Mouse (Mus musculus) kidney, embryonic 14.5 days (tissue): ENCODE data around the gene Mylip. TPM values are rescaled to one million over a fixed set of nuclear protein-coding genes. Genes with fewer than 3 reads are reported as not detected.

Source experiments
- ATAC-seq: fragments of 200-750 bp; cut with Nextera tagmentation; 2 replicates; pipeline ENCODE4 v1.8.0; 2017; ENCODE audit warnings: moderate number of reproducible peaks, mild to moderate bottlenecking, moderate TSS enrichment, moderate library complexity; ENCODE audit not compliant: low FRiP score, low TSS enrichment
- H3K27ac ChIP-seq: fragments of 300-500 bp; sonication (generic); 2 replicates; pipeline ENCODE4 v1.5.1; 2014; ENCODE audit warnings: low read depth, mild to moderate bottlenecking, low read length, moderate library complexity, mixed read lengths
- H3K27me3 ChIP-seq: fragments of 300-500 bp; sonication (generic); 2 replicates; pipeline ENCODE4 v1.6.1; 2014; ENCODE audit warnings: mild to moderate bottlenecking, low read length; ENCODE audit not compliant: control insufficient read depth, insufficient read depth
- H3K36me3 ChIP-seq: fragments of 300-500 bp; sonication (generic); 2 replicates; pipeline ENCODE4 v1.6.1; 2014; ENCODE audit warnings: low read length, mixed read lengths; ENCODE audit not compliant: control insufficient read depth, insufficient read depth
- H3K4me1 ChIP-seq: fragments of 300-500 bp; sonication (generic); 2 replicates; pipeline ENCODE4 v1.6.1; 2014; ENCODE audit warnings: low read length, mixed read lengths; ENCODE audit not compliant: control insufficient read depth, insufficient read depth
- H3K4me2 ChIP-seq: fragments of 300-500 bp; sonication (generic); replicated peaks from 2 replicates; pipeline ENCODE4 v1.6.1; 2014; ENCODE audit warnings: low read depth, mild to moderate bottlenecking, low read length
- H3K4me3 ChIP-seq: fragments of 300-500 bp; sonication (generic); 2 replicates; pipeline ENCODE4 v1.5.1; 2014; ENCODE audit warnings: mild to moderate bottlenecking, low read length
- H3K9ac ChIP-seq: fragments of 300-500 bp; sonication (generic); 2 replicates; pipeline ENCODE4 v1.6.1; 2014; ENCODE audit warnings: low read depth, mild to moderate bottlenecking, low read length, moderate library complexity
- H3K9me3 ChIP-seq: fragments of 300-500 bp; sonication (generic); 2 replicates; pipeline ENCODE4 v1.6.1; 2016; ENCODE audit warnings: low read length; ENCODE audit not compliant: control insufficient read depth
- WGBS: fragments of 180-500 bp; shearing (Covaris S2); extraction: QIAGEN DNeasy Blood & Tissue Kit; methylation state at CpG from one replicate; pipeline ENCODE4 v1.1.7; 2014; 5-methylcytosine and 5-hydroxymethylcytosine counted together
- polyA plus RNA-seq: library from polyadenylated mRNA; unstranded; fragments of >200 nt; fragmentation: Nextera tagmentation; extraction: Ambion mirVana; gene quantifications from 2 replicates; pipeline ENCODE4 v1.2.1, GENCODE M21; 2014

Mylip gene
- polyA plus RNA-seq, 1 experiment from 2014 or later = 7.7 TPM

- peaks cover 72% of the 10 kb centered on the region for H3K36me3 ChIP-seq
- 0 out of 2 replicates have a peak, but pooled peaks cover 3% of the 10 kb centered on the region for H3K4me1 ChIP-seq
- H3K27me3 ChIP-seq = no peaks in the 10 kb centered on the region
- H3K9ac ChIP-seq = no peak overlapping the region
- no peak overlapping the region for H3K4me2 ChIP-seq
- WGBS = 75% methylated on average over 6 of the region's 6 CpGs
- no peak overlapping the region for H3K27ac ChIP-seq
- ATAC-seq = no peak
- no peaks in the 10 kb centered on the region for H3K9me3 ChIP-seq
- no peak overlapping the region for H3K4me3 ChIP-seq
Observed at GRCm38 (mm10) chr13:45406703-45407102, 17.2 kb downstream of the Mylip start.

GRCm38 (mm10) chr13:45410936-45411335 lies 21.4 kb downstream of the Mylip start:
- H3K9ac ChIP-seq = no peak overlapping the region
- no peaks in the 10 kb centered on the region; the same call in 1 of the 2 replicates for H3K9me3 ChIP-seq
- H3K4me3 ChIP-seq = no peak overlapping the region
- peaks cover 67% of the 10 kb centered on the region for H3K36me3 ChIP-seq
- no peak overlapping the region for H3K4me2 ChIP-seq
- ATAC-seq = no peak
- 81% methylated on average over 4 of the region's 4 CpGs for WGBS
- no peak overlapping the region for H3K27ac ChIP-seq
- H3K27me3 ChIP-seq = no peaks in the 10 kb centered on the region
- H3K4me1 ChIP-seq = no peaks in the 10 kb centered on the region; the same call in 1 of the 2 replicates

GRCm38 (mm10) chr13:45413066-45413465 lies 23.5 kb downstream of the Mylip start:
- Histone ChIP-seq H3K27ac (no peak overlapping the region), H3K36me3 (peaks cover 47% of the 10 kb centered on the region), H3K9ac (no peak overlapping the region), H3K9me3 (no peaks in the 10 kb centered on the region; the same call in 1 of the 2 replicates), H3K4me1 (no peaks in the 10 kb centered on the region; the same call in 1 of the 2 replicates), H3K4me2 (no peak overlapping the region), H3K27me3 (no peaks in the 10 kb centered on the region), H3K4me3 (no peak overlapping the region)
- 86% methylated on average over 1 of the region's 1 CpGs for WGBS
- ATAC-seq = no peak

- no peaks in the 10 kb centered on the region; the same call in 1 of the 2 replicates for H3K4me1 ChIP-seq
- no peak overlapping the region for H3K9ac ChIP-seq
- H3K9me3 ChIP-seq = no peaks in the 10 kb centered on the region; the same call in 1 of the 2 replicates
- no peak overlapping the region for H3K4me2 ChIP-seq
- no peak for ATAC-seq
- WGBS = 78% methylated on average over 9 of the region's 9 CpGs
- no peaks in the 10 kb centered on the region for H3K27me3 ChIP-seq
- no peak overlapping the region for H3K4me3 ChIP-seq
- H3K36me3 ChIP-seq = peaks cover 38% of the 10 kb centered on the region
- H3K27ac ChIP-seq = no peak overlapping the region
Observed at GRCm38 (mm10) chr13:45414031-45414430, 24.5 kb downstream of the Mylip start.

- Histone ChIP-seq H3K27ac (no peak overlapping the region), H3K27me3 (no peaks in the 10 kb centered on the region), H3K9ac (no peak overlapping the region), H3K4me3 (no peak overlapping the region), H3K4me1 (no peaks in the 10 kb centered on the region; the same call in 1 of the 2 replicates), H3K36me3 (peaks cover 12% of the 10 kb centered on the region), H3K9me3 (no peaks in the 10 kb centered on the region; the same call in 1 of the 2 replicates), H3K4me2 (no peak overlapping the region; the same call in 1 of the 2 replicates)
- ATAC-seq = no peak
- 54% methylated on average over 14 of the region's 14 CpGs for WGBS
Observed at GRCm38 (mm10) chr13:45416621-45417057, 27.1 kb downstream of the Mylip start.

GRCm38 (mm10) chr13:45418986-45419385 lies 29.4 kb downstream of the Mylip start:
- 77% methylated on average over 12 of the region's 12 CpGs for WGBS
- ATAC-seq = no peak

GRCm38 (mm10) chr13:45422251-45422650 lies 32.7 kb downstream of the Mylip start:
- no peaks in the 10 kb centered on the region for H3K36me3 ChIP-seq
- no peak overlapping the region for H3K4me3 ChIP-seq
- ATAC-seq = no peak
- H3K4me1 ChIP-seq = no peaks in the 10 kb centered on the region
- 71% methylated on average over 13 of the region's 13 CpGs for WGBS
- H3K9me3 ChIP-seq = no peaks in the 10 kb centered on the region
- no peak overlapping the region for H3K27ac ChIP-seq
- no peak overlapping the region for H3K4me2 ChIP-seq
- H3K27me3 ChIP-seq = no peaks in the 10 kb centered on the region
- H3K9ac ChIP-seq = no peak overlapping the region

More at GRCm38 (mm10) chr13:45418986-45419385, 29.4 kb downstream of the Mylip start:
- H3K9me3 ChIP-seq = no peaks in the 10 kb centered on the region
- no peaks in the 10 kb centered on the region; the same call in 1 of the 2 replicates for H3K4me1 ChIP-seq
- no peak overlapping the region for H3K4me3 ChIP-seq
- no peak overlapping the region for H3K9ac ChIP-seq
- H3K27ac ChIP-seq = no peak overlapping the region
- H3K36me3 ChIP-seq = no peaks in the 10 kb centered on the region
- H3K27me3 ChIP-seq = no peaks in the 10 kb centered on the region
- H3K4me2 ChIP-seq = no peak overlapping the region

- Histone ChIP-seq H3K4me3 (no peak overlapping the region), H3K9ac (no peak overlapping the region), H3K9me3 (no peaks in the 10 kb centered on the region), H3K4me2 (no peak overlapping the region), H3K27me3 (no peaks in the 10 kb centered on the region), H3K36me3 (no peaks in the 10 kb centered on the region), H3K4me1 (no peaks in the 10 kb centered on the region), H3K27ac (no peak overlapping the region)
- 82% methylated on average over 5 of the region's 5 CpGs for WGBS
- ATAC-seq = no peak
Observed at GRCm38 (mm10) chr13:45422709-45423108, 33.2 kb downstream of the Mylip start.

GRCm38 (mm10) chr13:45423905-45424304 lies 34.4 kb downstream of the Mylip start:
- no peak overlapping the region for H3K9ac ChIP-seq
- H3K27ac ChIP-seq = no peak overlapping the region
- no peak overlapping the region for H3K4me2 ChIP-seq
- no peaks in the 10 kb centered on the region for H3K9me3 ChIP-seq
- no peak for ATAC-seq
- no peaks in the 10 kb centered on the region for H3K36me3 ChIP-seq
- no peaks in the 10 kb centered on the region for H3K4me1 ChIP-seq
- no peaks in the 10 kb centered on the region for H3K27me3 ChIP-seq
- WGBS = 88% methylated on average over 5 of the region's 5 CpGs
- H3K4me3 ChIP-seq = no peak overlapping the region
